Mouse (Mus musculus): ENCODE results near the gene BC004004.

DNA sequence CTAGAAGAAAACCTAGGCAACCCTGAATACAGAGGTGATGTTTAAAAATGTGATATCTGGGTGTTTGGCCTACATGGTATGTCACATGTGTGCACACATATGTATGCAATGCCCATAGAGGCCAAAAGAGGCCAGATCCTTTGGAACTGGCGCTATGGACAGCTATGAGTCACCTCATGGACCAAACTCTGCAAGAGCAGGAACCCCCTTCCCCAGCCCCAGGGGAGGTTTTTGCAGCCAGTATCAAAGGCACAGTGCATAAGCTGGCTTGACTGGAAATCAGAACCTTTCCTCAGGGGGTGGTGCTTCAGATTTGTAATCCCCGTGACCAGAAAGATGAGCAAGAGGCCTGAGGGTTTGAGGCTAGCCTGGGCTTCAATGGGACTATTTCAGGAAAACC is 43.5 kb downstream of the BC004004 start:
- TF ChIP-seq POLR2AphosphoS5 (IDR thresholded peaks at IDR 0.05; ENCODE audit: insufficient replicate concordance, low read depth, low read length) (no peak), CTCF (IDR thresholded peaks at IDR 0.05; ENCODE audit: low read depth, low read length) (no peak), GATA1 (IDR thresholded peaks at IDR 0.05; ENCODE audit: borderline replicate concordance, low read length) (no peak), TAL1 (conservative IDR thresholded peaks at IDR 0.05; ENCODE audit: low read depth, low read length) (no peak), GATA2 (IDR thresholded peaks at IDR 0.05; ENCODE audit: borderline replicate concordance, low read depth, low read length) (no peak)

All from G1E (cell line).